Mouse (Mus musculus): ENCODE results near the gene Afap1. TPM values are rescaled to one million over a fixed set of nuclear protein-coding genes. Genes with fewer than 3 reads are reported as not detected.

Afap1 gene
- 10.1 to 12.7 TPM (median 11.5 TPM) in 4 replicates for total RNA-seq (2023)

GRCm38 (mm10) chr5:35893093-35893804, at the start of gene Afap1:
Gene Afap1 (plus strand): TSS chr5:35893319.

Other genes starting within 250 kb of the Afap1 start
- gene Htra3, start 213.5 kb upstream of the Afap1 start, total RNA-seq (2023) = 0.36 to 0.88 TPM (median 0.72 TPM) in 3 of 4 replicates, not detected in the other
- gene Sh3tc1, start 153.3 kb upstream of the Afap1 start, total RNA-seq (2023) = 29.6 to 35.4 TPM (median 32.2 TPM) in 4 replicates
- gene Ablim2, start 135.4 kb upstream of the Afap1 start, total RNA-seq (2023) = 0.24 to 0.85 TPM (median 0.51 TPM) in 4 replicates